Mouse (Mus musculus): ENCODE results near the gene Gm20498. TPM values are rescaled to one million over a fixed set of nuclear protein-coding genes. Genes with fewer than 3 reads are reported as not detected.

Gm20498 gene
- 17.0 and 26.8 TPM in 2 replicates for polyA plus RNA-seq (2011; ENCODE audit: insufficient read depth, insufficient read length, low read depth, missing spikeins)

DNA sequence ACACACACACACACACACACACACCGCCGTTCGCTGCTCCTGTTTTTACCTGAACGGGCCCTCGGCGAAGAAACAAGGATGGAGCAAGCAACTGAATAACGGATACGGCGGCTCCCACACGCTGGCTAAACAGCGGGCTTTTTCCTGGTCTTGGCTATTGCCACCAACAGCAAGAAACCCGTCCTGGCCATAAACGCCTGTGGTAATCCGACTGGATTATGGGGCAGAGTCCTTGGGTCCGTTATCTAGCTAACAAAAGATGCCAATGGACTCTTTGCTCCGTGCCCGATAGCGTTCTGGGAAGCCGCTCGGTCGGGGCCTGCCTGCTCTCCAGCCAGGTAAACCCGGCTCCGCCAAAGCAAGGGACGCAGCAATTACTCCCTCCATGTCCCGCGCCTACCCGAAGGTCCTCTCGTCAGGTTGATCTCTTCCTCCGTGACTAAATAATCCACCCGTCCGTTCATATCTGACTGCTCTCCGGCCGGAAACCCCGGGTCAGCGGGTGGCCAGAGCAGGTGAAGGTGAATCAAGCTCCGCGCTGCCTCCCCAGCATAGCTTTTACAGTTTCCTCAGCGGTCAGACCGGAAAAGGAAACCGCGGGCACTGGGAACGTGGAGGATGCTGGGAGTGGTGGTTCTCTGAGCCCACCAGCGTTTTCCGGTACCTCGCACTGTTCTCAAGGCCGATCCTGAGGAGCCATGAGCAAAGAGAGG, at the start of gene Gm20498, which contains the start of gene Synj2bp:
TSS of gene Gm20498 (minus strand) at position 590 of the 713 bp plus-strand sequence.
TSS of gene Synj2bp (minus strand) at position 596 of the 713 bp plus-strand sequence.
- Histone ChIP-seq H3K27ac (ENCODE audit: insufficient read depth, low read length) (peak within 1 kb of the TSS; percentile 19), H3K4me3 (ENCODE audit: low read depth, low read length) (peak within 1 kb of the TSS; percentile 83), H3K9ac (ENCODE audit: low read depth, poor library complexity, severe bottlenecking) (peak within 1 kb of the TSS; percentile 52), H3K27me3 (ENCODE audit: control insufficient read depth, insufficient read depth, low read length, poor library complexity, severe bottlenecking) (no peaks in the 10 kb centered on the region), H3K36me3 (ENCODE audit: control insufficient read depth, insufficient read depth, low read length, poor library complexity, severe bottlenecking) (no peaks in the 10 kb centered on the region), H3K9me3 (replicated peaks; ENCODE audit: control insufficient read depth, insufficient read depth, low read length, poor library complexity, severe bottlenecking) (no peaks in the 10 kb centered on the region), H3K4me1 (ENCODE audit: control insufficient read depth, insufficient read depth, low read length) (no peaks in the 10 kb centered on the region)
- TF ChIP-seq POLR2A (IDR thresholded peaks at IDR 0.05; ENCODE audit: insufficient read depth, low read length) (peak; percentile 81), EP300 (IDR thresholded peaks at IDR 0.05; ENCODE audit: insufficient read depth, low read depth, low read length) (no peak)

DNA sequence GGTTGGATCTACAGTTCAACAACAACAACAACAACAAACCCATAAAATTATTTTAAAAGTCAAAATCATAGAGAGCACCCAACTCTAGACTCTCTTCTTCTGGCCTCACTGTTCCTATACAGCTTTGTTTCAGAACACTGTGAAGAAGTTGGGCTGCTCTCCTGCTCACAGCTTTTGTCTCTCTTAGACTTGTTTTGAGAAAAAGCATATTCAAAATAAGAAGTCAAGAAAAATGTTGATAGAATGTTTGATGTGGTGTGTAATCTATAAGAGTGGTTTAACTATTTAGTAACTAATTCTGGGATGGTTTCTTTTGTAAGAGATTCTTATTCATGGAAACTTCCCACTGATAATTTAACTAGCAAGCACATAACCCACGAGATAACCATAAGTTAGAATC, 35.7 kb upstream of the Gm20498 start, which contains the start of gene Adam21:
TSS of gene Adam21 (minus strand) at position 101 of the 400 bp plus-strand sequence.
- no peaks in the 10 kb centered on the region for H3K4me1 ChIP-seq (ENCODE audit: control insufficient read depth, insufficient read depth, low read length)
- peaks cover 17% of the 10 kb centered on the region for H3K9me3 ChIP-seq (replicated peaks; ENCODE audit: control insufficient read depth, insufficient read depth, low read length, poor library complexity, severe bottlenecking)
- H3K4me3 ChIP-seq (ENCODE audit: low read depth, low read length) = no peak within 1 kb of the TSS
- no peaks in the 10 kb centered on the region for H3K27me3 ChIP-seq (ENCODE audit: control insufficient read depth, insufficient read depth, low read length, poor library complexity, severe bottlenecking)
- H3K9ac ChIP-seq (ENCODE audit: low read depth, poor library complexity, severe bottlenecking) = no peak within 1 kb of the TSS
- H3K36me3 ChIP-seq (ENCODE audit: control insufficient read depth, insufficient read depth, low read length, poor library complexity, severe bottlenecking) = peaks cover 2% of the 10 kb centered on the region
- no peak for TF ChIP-seq CTCF (IDR thresholded peaks at IDR 0.05; ENCODE audit: low read depth, low read length)
- TF ChIP-seq EP300 (IDR thresholded peaks at IDR 0.05; ENCODE audit: insufficient read depth, low read depth, low read length) = no peak
- no peak for TF ChIP-seq POLR2A (IDR thresholded peaks at IDR 0.05; ENCODE audit: insufficient read depth, low read length)
- H3K27ac ChIP-seq (ENCODE audit: insufficient read depth, low read length) = no peak within 1 kb of the TSS

DNA sequence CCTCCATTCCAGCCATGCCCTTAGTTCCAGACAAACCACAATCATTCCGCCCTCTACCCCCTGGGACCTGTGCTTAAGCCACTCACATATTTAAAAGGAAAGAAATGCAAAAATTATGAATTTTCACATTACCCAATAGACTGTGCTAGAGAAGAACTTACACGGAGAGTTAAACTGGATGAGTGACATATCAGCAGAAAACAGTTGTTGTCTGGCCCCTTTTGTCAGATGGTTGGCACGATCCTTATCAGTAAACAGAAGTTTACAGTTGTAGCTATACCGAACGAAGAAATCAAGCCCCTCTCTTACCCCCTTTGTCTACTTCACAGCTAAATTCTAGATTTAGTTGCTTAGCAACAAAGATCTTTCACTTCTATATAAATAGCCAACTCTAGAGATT, 35.2 kb upstream of the Gm20498 start:
- Histone ChIP-seq H3K4me3 (ENCODE audit: low read depth, low read length) (no peak overlapping the region), H3K9ac (ENCODE audit: low read depth, poor library complexity, severe bottlenecking) (no peak overlapping the region), H3K4me1 (ENCODE audit: control insufficient read depth, insufficient read depth, low read length) (no peaks in the 10 kb centered on the region), H3K36me3 (ENCODE audit: control insufficient read depth, insufficient read depth, low read length, poor library complexity, severe bottlenecking) (peaks cover 2% of the 10 kb centered on the region), H3K9me3 (replicated peaks; ENCODE audit: control insufficient read depth, insufficient read depth, low read length, poor library complexity, severe bottlenecking) (peaks cover 17% of the 10 kb centered on the region), H3K27ac (ENCODE audit: insufficient read depth, low read length) (no peak overlapping the region), H3K27me3 (ENCODE audit: control insufficient read depth, insufficient read depth, low read length, poor library complexity, severe bottlenecking) (no peaks in the 10 kb centered on the region)
- TF ChIP-seq POLR2A (IDR thresholded peaks at IDR 0.05; ENCODE audit: insufficient read depth, low read length) = no peak
- no peak for TF ChIP-seq CTCF (IDR thresholded peaks at IDR 0.05; ENCODE audit: low read depth, low read length)
- TF ChIP-seq EP300 (IDR thresholded peaks at IDR 0.05; ENCODE audit: insufficient read depth, low read depth, low read length) = no peak

DNA sequence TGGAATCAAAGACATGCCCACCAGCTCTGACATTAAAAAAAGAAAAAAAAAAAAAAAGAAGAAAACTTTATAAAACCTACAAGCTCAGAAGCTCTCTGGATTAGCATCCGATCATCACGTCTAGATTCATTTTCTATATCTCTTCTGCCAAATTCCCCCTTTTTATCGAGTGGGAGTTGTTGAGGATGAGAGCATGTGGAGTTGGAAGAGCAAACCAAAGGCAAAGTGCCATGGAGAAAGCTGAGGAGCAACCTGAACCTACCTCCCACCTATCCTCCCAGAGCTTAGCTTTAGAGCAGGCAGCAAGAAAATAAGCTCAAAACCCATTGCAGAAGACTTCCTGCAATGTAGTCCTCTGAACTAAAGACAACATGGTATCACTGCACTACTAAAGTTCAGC, 31.5 kb upstream of the Gm20498 start:
- H3K27me3 ChIP-seq (ENCODE audit: control insufficient read depth, insufficient read depth, low read length, poor library complexity, severe bottlenecking) = no peaks in the 10 kb centered on the region
- H3K9ac ChIP-seq (ENCODE audit: low read depth, poor library complexity, severe bottlenecking) = no peak overlapping the region
- TF ChIP-seq CTCF (IDR thresholded peaks at IDR 0.05; ENCODE audit: low read depth, low read length) (no peak), EP300 (IDR thresholded peaks at IDR 0.05; ENCODE audit: insufficient read depth, low read depth, low read length) (no peak), POLR2A (IDR thresholded peaks at IDR 0.05; ENCODE audit: insufficient read depth, low read length) (no peak)
- H3K36me3 ChIP-seq (ENCODE audit: control insufficient read depth, insufficient read depth, low read length, poor library complexity, severe bottlenecking) = no peaks in the 10 kb centered on the region
- no peak overlapping the region for H3K27ac ChIP-seq (ENCODE audit: insufficient read depth, low read length)
- H3K4me1 ChIP-seq (ENCODE audit: control insufficient read depth, insufficient read depth, low read length) = no peaks in the 10 kb centered on the region
- peaks cover 10% of the 10 kb centered on the region for H3K9me3 ChIP-seq (replicated peaks; ENCODE audit: control insufficient read depth, insufficient read depth, low read length, poor library complexity, severe bottlenecking)
- H3K4me3 ChIP-seq (ENCODE audit: low read depth, low read length) = no peak overlapping the region

DNA sequence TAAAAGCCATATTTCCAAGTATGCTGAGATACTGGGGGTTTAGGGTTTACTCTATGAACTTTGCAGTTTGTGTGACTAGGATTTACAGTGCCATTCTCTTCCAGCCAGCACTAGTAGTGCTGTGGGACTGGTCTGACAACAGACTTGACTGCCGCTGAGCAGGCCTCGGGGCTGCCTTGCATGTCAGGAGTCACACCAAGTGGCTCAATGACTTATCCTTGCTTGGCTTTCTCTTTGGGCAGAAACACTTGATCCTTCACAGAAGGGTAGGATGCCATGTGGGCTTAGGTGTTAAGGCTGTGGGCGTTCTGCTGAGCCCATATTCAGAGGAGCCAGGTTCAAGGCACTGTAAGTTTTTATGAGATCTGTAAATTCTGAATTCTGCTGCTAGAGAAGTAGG, 16.6 kb upstream of the Gm20498 start:
- no peaks in the 10 kb centered on the region for H3K36me3 ChIP-seq (ENCODE audit: control insufficient read depth, insufficient read depth, low read length, poor library complexity, severe bottlenecking)

DNA sequence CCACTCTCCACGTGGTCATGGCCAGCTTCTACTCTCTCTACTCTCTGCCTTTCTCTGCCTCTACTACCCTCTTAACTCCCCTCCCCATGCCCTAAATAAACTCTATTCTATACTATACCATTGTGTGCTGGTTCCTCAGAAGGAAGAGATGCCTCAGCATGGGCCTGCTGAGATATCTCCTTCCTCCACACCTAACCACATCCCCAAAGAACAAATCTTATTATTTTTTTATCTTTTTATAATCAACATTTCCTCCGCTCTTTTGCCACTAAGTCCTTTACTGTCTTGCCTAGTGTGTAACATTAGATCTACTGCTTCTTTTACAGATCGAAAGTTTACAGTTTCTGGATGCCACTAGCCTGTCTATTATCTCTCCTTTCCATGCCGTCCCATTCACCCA, 14.5 kb upstream of the Gm20498 start:
- H3K9ac ChIP-seq (ENCODE audit: low read depth, poor library complexity, severe bottlenecking) = no peak overlapping the region
- H3K9me3 ChIP-seq (replicated peaks; ENCODE audit: control insufficient read depth, insufficient read depth, low read length, poor library complexity, severe bottlenecking) = no peaks in the 10 kb centered on the region
- H3K27ac ChIP-seq (ENCODE audit: insufficient read depth, low read length) = no peak overlapping the region
- no peaks in the 10 kb centered on the region for H3K4me1 ChIP-seq (ENCODE audit: control insufficient read depth, insufficient read depth, low read length)
- no peaks in the 10 kb centered on the region for H3K36me3 ChIP-seq (ENCODE audit: control insufficient read depth, insufficient read depth, low read length, poor library complexity, severe bottlenecking)
- H3K27me3 ChIP-seq (ENCODE audit: control insufficient read depth, insufficient read depth, low read length, poor library complexity, severe bottlenecking) = no peaks in the 10 kb centered on the region
- no peak overlapping the region for H3K4me3 ChIP-seq (ENCODE audit: low read depth, low read length)
- TF ChIP-seq CTCF (IDR thresholded peaks at IDR 0.05; ENCODE audit: low read depth, low read length) (no peak), POLR2A (IDR thresholded peaks at IDR 0.05; ENCODE audit: insufficient read depth, low read length) (no peak)

More for the DNA sequence above, 16.6 kb upstream of the Gm20498 start:
- Histone ChIP-seq H3K9ac (ENCODE audit: low read depth, poor library complexity, severe bottlenecking) (no peak overlapping the region), H3K4me1 (ENCODE audit: control insufficient read depth, insufficient read depth, low read length) (no peaks in the 10 kb centered on the region), H3K27ac (ENCODE audit: insufficient read depth, low read length) (no peak overlapping the region), H3K9me3 (replicated peaks; ENCODE audit: control insufficient read depth, insufficient read depth, low read length, poor library complexity, severe bottlenecking) (no peaks in the 10 kb centered on the region), H3K4me3 (ENCODE audit: low read depth, low read length) (no peak overlapping the region), H3K27me3 (ENCODE audit: control insufficient read depth, insufficient read depth, low read length, poor library complexity, severe bottlenecking) (no peaks in the 10 kb centered on the region)
- TF ChIP-seq POLR2A (IDR thresholded peaks at IDR 0.05; ENCODE audit: insufficient read depth, low read length) (no peak), CTCF (IDR thresholded peaks at IDR 0.05; ENCODE audit: low read depth, low read length) (no peak), EP300 (IDR thresholded peaks at IDR 0.05; ENCODE audit: insufficient read depth, low read depth, low read length) (no peak)

All from ES-Bruce4 (cell line).